Mouse (Mus musculus) thymus, adult 2 months (tissue): Measurements from ENCODE around the gene Gpr65.

ENCODE experiments used
- CTCF ChIP-seq: fragments of 200-500 bp; IDR thresholded peaks from 2 replicates; pipeline ENCODE4 v1.5.1; 2012; ENCODE audit warnings: mild to moderate bottlenecking, control low read depth, low read length, moderate library complexity, borderline replicate concordance; ENCODE audit not compliant: control insufficient read depth, poor library complexity, insufficient read depth; ENCODE audit errors: extremely low read depth
- POLR2A ChIP-seq: fragments of 200-500 bp; IDR thresholded peaks from 2 replicates; pipeline ENCODE4 v1.6.1; 2012; ENCODE audit warnings: mild to moderate bottlenecking, low read length, control low read depth, moderate library complexity; ENCODE audit not compliant: control insufficient read depth, poor library complexity, insufficient read depth; ENCODE audit errors: extremely low read depth

GRCm38 (mm10) chr12:98265697-98266096 lies 2.7 kb upstream of the Gpr65 start:
- TF ChIP-seq CTCF (no peak), POLR2A (no peak)
